Comparison of ENCODE assay signal across 22 mouse cellular contexts in the genomic region with DNA sequence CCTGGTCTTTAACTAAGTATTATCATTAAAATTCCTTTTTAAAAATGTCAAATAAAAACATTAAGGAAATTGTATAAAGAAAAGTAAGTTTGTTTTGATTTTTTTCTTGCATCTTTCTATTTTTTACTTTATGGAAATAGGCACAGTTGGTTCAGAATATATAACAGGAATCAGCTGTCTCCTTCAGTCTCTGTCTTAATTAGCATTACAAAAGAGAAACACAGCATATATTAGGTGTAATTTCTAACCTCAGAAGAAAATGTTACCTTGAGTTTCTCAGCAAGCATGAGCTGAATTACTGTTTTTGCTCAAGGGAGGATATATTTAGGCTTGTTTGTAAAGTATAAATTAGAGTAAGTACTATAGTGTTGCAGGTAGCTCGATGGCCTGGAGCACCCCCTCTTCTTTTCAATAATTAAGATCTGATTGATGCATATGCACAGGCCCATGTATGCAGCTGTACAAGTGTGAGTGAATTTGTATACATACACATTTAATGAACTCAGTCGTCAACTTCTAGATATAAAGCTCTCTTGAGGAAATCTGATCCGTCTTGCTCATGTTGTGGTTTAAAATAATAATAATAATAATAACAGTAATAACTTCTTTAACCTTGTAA.
"Had no signal": no experiment of that assay in that cellular context is flagged by ENCODE, and none has a peak within 500 bp of the region (broad histone marks: within the 10 kb centered on the region; RNA-seq: fewer than 3 reads in every experiment).

No protein-coding gene starts in this region.

- H3K27ac ChIP-seq: limb, embryonic 12.5 days; limb, embryonic 15.5 days; liver, embryonic 14.5 days; macrophage; midbrain, embryonic 13.5 days; stomach, postnatal 0 days had no signal

- ATAC-seq: liver, postnatal 0 days; lung, postnatal 0 days; midbrain, embryonic 13.5 days had no signal

- H3K4me1 ChIP-seq: limb, embryonic 12.5 days; limb, embryonic 15.5 days; midbrain, embryonic 13.5 days had no signal

- H3K9me3 ChIP-seq: limb, embryonic 15.5 days; midbrain, embryonic 13.5 days had no signal

- H3K9ac ChIP-seq: limb, embryonic 12.5 days; limb, embryonic 15.5 days; liver, embryonic 14.5 days; liver, postnatal 0 days; lung, embryonic 14.5 days; midbrain, embryonic 13.5 days had no signal

- H3K36me3 ChIP-seq: limb, embryonic 12.5 days; limb, embryonic 15.5 days; midbrain, embryonic 13.5 days had no signal

- H3K27me3 ChIP-seq: limb, embryonic 12.5 days; limb, embryonic 15.5 days; midbrain, embryonic 13.5 days had no signal

- H3K4me2 ChIP-seq: limb, embryonic 12.5 days; limb, embryonic 15.5 days; liver, embryonic 11.5 days; lung, embryonic 14.5 days; midbrain, embryonic 13.5 days had no signal

- DNase-seq: kidney, adult 18-20 months; kidney, adult 9 months; kidney, postnatal 14 days; kidney, postnatal 4 days; left cerebral cortex, postnatal 4 days; liver, postnatal 0 days; lung, embryonic 14.5 days; right cerebral cortex, adult 18-20 months; right cerebral cortex, postnatal 14 days; right cerebral cortex, postnatal 4 days; thymus, adult 2 months; thymus, postnatal 14 days; thymus, postnatal 4 days had no signal

- H3K4me3 ChIP-seq: limb, embryonic 12.5 days; limb, embryonic 15.5 days; midbrain, embryonic 13.5 days; myocyte had no signal
